Mouse (Mus musculus) midbrain, embryonic 12.5 days (tissue): ENCODE data around the gene Rcc2. TPM values are rescaled to one million over a fixed set of nuclear protein-coding genes. Genes with fewer than 3 reads are reported as not detected.

Experiments
- ATAC-seq: fragments of 200-750 bp; cut with Nextera tagmentation; 2 replicates; pipeline ENCODE4 v1.8.0; 2017; ENCODE audit warnings: low read depth, moderate TSS enrichment, moderate library complexity; ENCODE audit not compliant: low FRiP score
- H3K27ac ChIP-seq: fragments of 300-500 bp; sonication (generic); replicated peaks from 2 replicates; pipeline ENCODE4 v1.5.1; 2016; ENCODE audit warnings: mild to moderate bottlenecking
- H3K27me3 ChIP-seq: fragments of 300-500 bp; sonication (generic); 2 replicates; pipeline ENCODE4 v1.6.1; 2016; ENCODE audit warnings: mild to moderate bottlenecking
- H3K36me3 ChIP-seq: fragments of 300-500 bp; sonication (generic); 2 replicates; pipeline ENCODE4 v1.6.1; 2016
- H3K4me1 ChIP-seq: fragments of 300-500 bp; sonication (generic); 2 replicates; pipeline ENCODE4 v1.6.1; 2016
- H3K4me2 ChIP-seq: fragments of 300-500 bp; sonication (generic); replicated peaks from 2 replicates; pipeline ENCODE4 v1.6.1; 2016; ENCODE audit warnings: mild to moderate bottlenecking, moderate library complexity
- H3K4me3 ChIP-seq: fragments of 300-500 bp; sonication (generic); 2 replicates; pipeline ENCODE4 v1.5.1; 2016; ENCODE audit warnings: mild to moderate bottlenecking
- H3K9ac ChIP-seq: fragments of 300-500 bp; sonication (generic); replicated peaks from 2 replicates; pipeline ENCODE4 v1.6.1; 2016; ENCODE audit warnings: mild to moderate bottlenecking, moderate library complexity
- H3K9me3 ChIP-seq: fragments of 300-500 bp; sonication (generic); 2 replicates; pipeline ENCODE4 v1.6.1; 2016; ENCODE audit warnings: mild to moderate bottlenecking
- WGBS: fragments of 180-500 bp; shearing (Covaris S2); methylation state at CpG from one replicate; pipeline ENCODE4 v1.1.7; 2016; 5-methylcytosine and 5-hydroxymethylcytosine counted together
- polyA plus RNA-seq: library from polyadenylated mRNA; unstranded; fragments of >200 nt; fragmentation: Nextera tagmentation; extraction: Ambion mirVana; gene quantifications from 2 replicates; pipeline ENCODE4 v1.2.1, GENCODE M21; 2016

The Rcc2 gene
- polyA plus RNA-seq, 1 experiment from 2014 or later = 72.2 TPM

DNA sequence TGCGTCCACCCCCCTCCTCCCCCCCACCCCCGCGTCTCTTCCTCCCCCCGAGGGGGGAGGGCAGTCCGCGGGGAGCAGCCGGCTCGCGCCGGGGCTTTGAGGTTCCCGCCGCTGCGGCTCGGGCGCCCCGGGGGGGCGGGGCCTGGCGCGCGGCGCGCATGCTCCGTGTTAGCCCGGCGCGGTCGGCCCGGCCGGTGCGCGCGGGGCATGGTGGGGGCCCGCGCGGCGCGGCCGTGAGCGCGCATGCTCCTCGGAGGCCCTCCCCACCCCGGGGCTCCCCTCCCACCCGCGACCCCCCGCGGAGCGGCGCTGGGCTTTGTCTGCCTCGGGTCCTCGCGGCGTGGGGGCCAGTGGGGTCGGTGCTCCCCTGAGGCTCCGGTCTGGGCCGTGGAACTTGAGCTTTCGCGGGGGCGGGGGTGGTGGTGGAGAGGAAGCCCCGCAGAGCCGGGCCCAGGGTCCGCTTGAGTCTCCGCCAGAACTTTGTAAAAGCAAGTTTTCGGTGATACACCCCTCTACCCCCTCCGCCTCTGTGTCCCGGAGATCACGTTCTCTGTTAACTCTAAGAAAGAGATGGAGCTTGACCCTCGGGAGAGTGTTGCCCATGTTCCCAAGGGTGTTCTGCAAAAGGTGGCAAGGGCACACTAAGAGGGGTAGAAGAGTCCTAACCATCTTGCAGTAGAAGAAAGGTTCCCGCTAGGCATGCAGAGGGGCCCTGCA is 2.4 kb downstream of the Rcc2 start:
- Histone ChIP-seq H3K9ac (peak overlapping the region; percentile 99), H3K4me2 (peak overlapping the region; percentile 82), H3K27me3 (peaks cover 33% of the 10 kb centered on the region), H3K4me1 (peaks cover 50% of the 10 kb centered on the region), H3K4me3 (peak overlapping the region; percentile 97), H3K36me3 (peaks cover 34% of the 10 kb centered on the region), H3K9me3 (no peaks in the 10 kb centered on the region), H3K27ac (peak overlapping the region; percentile 100)
- WGBS = under 1% methylated on average over 27 of the region's 68 CpGs
- peak; percentile 77 for ATAC-seq

DNA sequence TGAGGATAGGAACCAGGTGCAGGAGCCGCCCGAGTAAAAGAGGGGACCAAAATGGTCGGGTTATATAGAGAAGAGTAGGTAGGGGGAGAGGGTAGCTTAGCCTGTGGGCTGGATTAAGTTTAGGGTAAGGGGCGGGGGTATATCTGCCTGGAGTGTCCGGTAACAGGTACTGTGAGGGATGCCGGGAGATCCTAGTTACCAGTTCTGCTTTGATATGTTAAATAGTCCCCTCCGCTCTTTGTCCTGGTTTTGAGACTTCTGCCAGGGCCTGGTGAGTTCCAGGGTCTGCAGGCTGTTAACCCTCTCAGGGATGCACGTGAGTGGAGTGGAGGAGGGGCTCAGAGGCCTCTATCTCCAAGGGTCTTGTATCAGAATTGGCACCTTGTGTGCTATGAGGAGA is 3.3 kb downstream of the Rcc2 start:
- Histone ChIP-seq H3K9ac (peak overlapping the region; percentile 99), H3K27ac (peak overlapping the region; percentile 100), H3K4me2 (peak overlapping the region; percentile 82), H3K36me3 (peaks cover 43% of the 10 kb centered on the region), H3K27me3 (peaks cover 25% of the 10 kb centered on the region), H3K4me3 (peak overlapping the region; percentile 97), H3K4me1 (peaks cover 54% of the 10 kb centered on the region), H3K9me3 (no peaks in the 10 kb centered on the region)
- WGBS = 3% methylated on average over 8 of the region's 8 CpGs
- peak; percentile 5; the same call in 1 of the 2 replicates for ATAC-seq

DNA sequence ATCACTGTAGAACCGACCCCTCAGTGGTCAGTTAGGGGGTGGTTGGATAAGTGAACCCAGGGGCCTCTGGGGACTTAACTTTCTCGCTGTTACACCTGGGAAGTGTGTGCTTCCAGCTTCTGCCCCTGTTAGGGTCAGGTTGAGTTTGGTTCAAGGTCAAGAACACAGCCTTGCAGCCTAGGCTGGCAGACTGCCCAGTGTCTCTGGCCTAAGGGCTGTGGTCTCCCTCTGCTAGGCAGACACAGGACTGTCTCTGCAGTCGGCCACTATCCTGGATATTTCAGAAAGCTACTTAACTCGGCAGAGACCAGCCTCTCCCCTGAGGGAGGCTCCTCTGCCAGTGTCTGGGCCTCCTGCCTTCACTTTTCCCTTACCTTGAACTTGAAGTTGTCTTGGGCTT is 3.8 kb downstream of the Rcc2 start:
- ATAC-seq = no peak
- Histone ChIP-seq H3K36me3 (peaks cover 48% of the 10 kb centered on the region), H3K4me1 (peaks cover 57% of the 10 kb centered on the region), H3K9ac (peak overlapping the region; percentile 99), H3K27ac (peak overlapping the region; percentile 100), H3K4me3 (peak overlapping the region; percentile 97), H3K27me3 (peaks cover 19% of the 10 kb centered on the region), H3K4me2 (peak overlapping the region; percentile 82), H3K9me3 (no peaks in the 10 kb centered on the region)
- 45% methylated on average over 4 of the region's 4 CpGs for WGBS

DNA sequence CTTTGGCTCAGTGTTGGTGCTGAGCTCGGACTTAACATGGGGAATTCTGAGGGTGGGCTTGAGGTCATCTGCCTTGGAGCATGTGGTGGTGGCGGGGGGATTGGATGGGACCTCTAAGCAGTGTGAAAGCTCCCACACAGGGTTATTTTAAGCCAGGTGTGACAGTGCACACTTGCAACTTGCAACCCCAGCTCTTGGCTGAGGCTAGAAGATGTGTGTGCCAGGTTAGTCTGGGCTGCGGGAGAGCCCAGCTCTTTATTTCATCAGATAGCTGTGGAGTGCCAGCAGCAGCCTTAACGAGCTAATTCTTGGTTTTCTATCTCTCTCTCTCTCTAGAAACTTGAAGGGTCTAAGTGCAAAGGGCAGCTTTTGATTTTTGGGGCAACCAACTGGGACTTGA is 7.3 kb downstream of the Rcc2 start:
- ATAC-seq = no peak
- Histone ChIP-seq H3K4me2 (no peak overlapping the region), H3K27me3 (no peaks in the 10 kb centered on the region), H3K36me3 (peaks cover 82% of the 10 kb centered on the region), H3K4me3 (no peak overlapping the region), H3K9ac (no peak overlapping the region), H3K9me3 (no peaks in the 10 kb centered on the region), H3K4me1 (peaks cover 57% of the 10 kb centered on the region), H3K27ac (no peak overlapping the region)
- 86% methylated on average over 4 of the region's 4 CpGs for WGBS

DNA sequence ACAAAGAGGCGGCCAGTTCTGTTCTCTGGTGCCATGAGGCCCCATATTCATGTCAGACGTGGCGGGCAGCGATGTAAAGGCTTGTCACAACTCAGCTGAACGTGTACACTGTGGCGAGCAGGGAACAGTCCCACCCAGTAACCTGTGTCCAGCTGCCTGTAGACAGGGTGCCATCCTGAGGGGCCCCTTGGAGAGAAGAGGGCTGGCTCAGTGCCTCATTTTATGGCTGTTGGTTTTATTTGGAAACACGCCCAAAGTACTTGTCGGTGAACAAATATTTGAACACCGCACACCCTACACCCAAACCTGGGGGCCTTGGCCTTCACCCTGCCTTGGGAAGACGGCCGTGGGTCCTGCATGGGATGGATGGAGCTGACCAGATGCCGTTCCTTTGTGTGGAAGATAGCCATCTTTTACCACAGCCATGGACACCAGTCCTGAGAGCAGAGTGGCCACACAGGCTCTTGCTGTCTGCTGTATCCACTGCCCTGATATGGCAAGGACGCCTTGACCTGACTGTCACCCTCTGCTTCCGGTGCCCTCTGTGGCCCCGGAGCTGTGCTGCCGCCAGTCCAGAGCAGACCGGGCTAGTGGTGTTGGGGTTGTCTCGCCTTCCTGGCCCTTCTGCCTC is 8.1 kb downstream of the Rcc2 start:
- no peak overlapping the region; the same call in 1 of the 2 replicates for H3K27ac ChIP-seq
- H3K36me3 ChIP-seq = peaks cover 90% of the 10 kb centered on the region
- no peak for ATAC-seq
- H3K9me3 ChIP-seq = no peaks in the 10 kb centered on the region
- H3K9ac ChIP-seq = no peak overlapping the region
- H3K4me3 ChIP-seq = no peak overlapping the region
- no peak overlapping the region for H3K4me2 ChIP-seq
- H3K27me3 ChIP-seq = no peaks in the 10 kb centered on the region
- H3K4me1 ChIP-seq = peaks cover 61% of the 10 kb centered on the region
- WGBS = 88% methylated on average over 18 of the region's 18 CpGs

DNA sequence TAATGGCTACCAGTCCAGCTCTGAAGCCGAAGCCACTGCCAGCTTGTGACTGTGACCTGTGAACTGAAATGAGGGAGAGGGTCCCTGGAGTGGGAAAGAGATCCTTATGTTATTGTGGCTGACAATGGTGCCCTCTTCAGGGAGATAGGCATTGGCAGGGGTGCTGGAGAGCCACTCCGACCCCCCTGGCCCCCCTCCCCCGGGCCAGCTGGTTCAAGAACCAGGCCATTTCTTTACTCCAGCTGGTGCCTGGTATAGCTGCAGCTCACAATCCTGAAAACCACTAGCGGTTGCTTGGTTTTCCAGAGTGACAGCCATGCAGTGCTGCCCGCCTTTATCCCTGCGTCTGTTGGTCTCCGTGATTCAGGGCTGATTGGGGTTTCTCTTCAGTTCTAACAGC is 8.8 kb downstream of the Rcc2 start:
- Histone ChIP-seq H3K4me3 (no peak overlapping the region), H3K4me2 (no peak overlapping the region), H3K9me3 (no peaks in the 10 kb centered on the region), H3K9ac (no peak overlapping the region), H3K36me3 (peaks cover 95% of the 10 kb centered on the region), H3K27ac (no peak overlapping the region; the same call in 1 of the 2 replicates), H3K4me1 (peaks cover 60% of the 10 kb centered on the region), H3K27me3 (no peaks in the 10 kb centered on the region)
- WGBS = 89% methylated on average over 7 of the region's 7 CpGs
- ATAC-seq = no peak

DNA sequence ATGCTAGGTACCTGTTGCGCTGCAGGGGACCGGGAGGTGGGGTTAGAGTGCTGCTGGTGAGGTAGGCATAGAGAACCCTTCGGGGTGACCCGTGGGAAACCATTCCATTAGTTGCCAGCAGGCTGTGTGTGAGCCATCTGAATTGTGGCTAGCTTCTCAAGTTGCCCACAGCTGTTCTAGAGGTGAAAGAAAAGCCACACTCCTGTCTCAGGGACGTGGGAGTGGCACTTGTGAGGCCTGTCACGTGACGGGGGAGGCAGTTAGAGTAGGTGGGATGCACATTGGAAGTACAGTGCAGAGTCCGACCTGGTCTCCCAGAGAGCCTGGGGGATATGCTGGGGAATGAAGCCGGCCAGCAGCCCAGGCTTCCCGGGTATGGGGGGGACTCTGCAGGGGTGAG is 9.3 kb downstream of the Rcc2 start:
- Histone ChIP-seq H3K27ac (no peak overlapping the region), H3K9ac (no peak overlapping the region), H3K9me3 (no peaks in the 10 kb centered on the region), H3K4me3 (no peak overlapping the region), H3K4me2 (no peak overlapping the region), H3K4me1 (peaks cover 60% of the 10 kb centered on the region), H3K36me3 (peaks cover 96% of the 10 kb centered on the region), H3K27me3 (no peaks in the 10 kb centered on the region)
- 90% methylated on average over 10 of the region's 10 CpGs for WGBS
- ATAC-seq = no peak

DNA sequence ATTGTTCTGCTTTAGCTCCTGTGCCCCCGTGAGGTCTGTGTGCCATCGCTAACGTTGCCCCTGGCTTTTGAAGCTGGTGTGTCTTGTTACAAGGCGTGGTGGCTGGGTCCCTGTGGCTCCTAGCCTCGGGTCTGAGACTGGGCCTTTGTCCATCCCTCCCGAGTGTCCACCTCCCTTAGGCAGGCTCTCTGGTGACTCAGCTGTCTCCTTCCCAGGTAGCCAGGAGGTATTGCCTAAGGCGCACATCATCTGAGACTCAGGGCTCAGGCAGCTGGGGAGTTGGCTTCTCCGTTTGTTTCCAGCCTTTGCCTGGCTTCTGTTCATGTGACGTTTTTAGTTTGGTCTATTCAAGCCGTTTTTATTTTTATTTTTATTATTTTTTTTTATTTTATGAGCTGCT is 10.4 kb downstream of the Rcc2 start:
- peaks cover 96% of the 10 kb centered on the region for H3K36me3 ChIP-seq
- 80% methylated on average over 10 of the region's 10 CpGs for WGBS
- no peak overlapping the region for H3K4me2 ChIP-seq
- H3K27ac ChIP-seq = no peak overlapping the region
- no peaks in the 10 kb centered on the region for H3K9me3 ChIP-seq
- H3K27me3 ChIP-seq = no peaks in the 10 kb centered on the region
- no peak overlapping the region for H3K9ac ChIP-seq
- H3K4me1 ChIP-seq = peaks cover 49% of the 10 kb centered on the region
- H3K4me3 ChIP-seq = no peak overlapping the region
- ATAC-seq = no peak

DNA sequence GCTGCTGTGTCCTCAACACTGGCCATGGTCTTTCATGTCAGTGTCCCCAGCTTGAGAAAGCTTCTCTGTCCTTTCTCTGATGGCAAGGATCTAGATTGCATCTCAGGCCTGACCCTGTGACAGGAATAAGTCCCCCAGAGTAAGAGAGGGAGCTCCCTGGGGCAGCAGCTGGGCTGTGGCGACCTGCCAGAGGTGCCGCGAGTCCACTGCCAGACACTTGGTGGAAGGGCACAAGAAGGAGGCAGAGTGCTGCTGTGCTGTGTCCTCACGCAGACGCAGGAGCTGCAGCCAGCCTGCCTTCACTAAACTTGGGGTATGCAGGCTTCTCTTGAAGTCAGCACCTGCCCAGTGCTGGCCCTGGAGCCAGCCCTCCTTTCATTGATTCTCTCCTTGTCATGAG is 11.0 kb downstream of the Rcc2 start:
- Histone ChIP-seq H3K9me3 (no peaks in the 10 kb centered on the region), H3K4me3 (no peak overlapping the region), H3K9ac (no peak overlapping the region), H3K27me3 (no peaks in the 10 kb centered on the region), H3K36me3 (peaks cover 96% of the 10 kb centered on the region), H3K4me2 (no peak overlapping the region), H3K4me1 (peaks cover 47% of the 10 kb centered on the region), H3K27ac (no peak overlapping the region; the same call in 1 of the 2 replicates)
- 93% methylated on average over 5 of the region's 5 CpGs for WGBS
- ATAC-seq = no peak

DNA sequence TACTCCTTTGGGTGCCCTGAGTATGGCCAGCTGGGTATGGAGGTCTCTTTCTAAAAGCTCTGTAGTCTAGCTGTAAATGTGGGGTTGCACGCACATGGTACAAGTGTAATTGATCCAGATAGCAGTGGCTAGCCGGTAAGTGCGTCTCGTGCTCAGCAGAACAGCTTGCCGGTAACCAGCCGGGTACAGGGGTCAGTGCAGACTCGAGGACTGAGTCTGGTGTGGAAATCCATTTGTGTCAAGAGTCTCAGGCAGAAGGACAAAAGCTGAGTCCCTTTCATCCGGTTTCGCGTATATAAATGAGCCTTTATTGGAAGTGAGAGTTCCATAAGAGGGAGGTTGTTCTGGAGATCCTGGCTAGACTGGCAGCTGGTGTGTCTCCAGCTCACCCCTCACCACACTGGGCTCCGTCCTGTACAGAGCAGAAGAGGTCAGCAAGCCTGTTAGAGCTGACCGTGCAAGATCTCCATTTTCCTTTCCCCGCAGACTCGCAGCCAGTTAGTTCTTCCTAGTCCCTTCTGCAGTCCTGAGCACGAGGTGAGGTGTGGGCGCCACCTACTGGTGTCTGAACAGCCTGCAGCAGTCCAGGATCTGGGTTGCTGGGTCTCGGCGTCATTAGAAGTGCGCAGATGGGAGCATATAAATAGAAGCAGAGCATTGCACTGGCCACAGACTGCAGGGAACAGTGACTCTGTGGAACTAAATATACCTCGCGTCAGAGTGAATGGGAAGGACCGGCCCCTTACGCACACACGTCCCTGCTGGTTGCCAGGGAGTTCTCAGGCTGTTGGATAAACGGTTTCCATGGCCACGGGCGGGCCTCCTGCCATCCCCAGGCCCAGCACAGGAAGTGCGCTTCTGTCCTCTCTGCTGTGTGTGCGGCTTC is 13.4 kb downstream of the Rcc2 start:
- Histone ChIP-seq H3K9me3 (no peaks in the 10 kb centered on the region), H3K4me3 (no peak overlapping the region), H3K27me3 (no peaks in the 10 kb centered on the region), H3K27ac (peak overlapping the region; percentile 77), H3K4me2 (no peak overlapping the region), H3K9ac (no peak overlapping the region), H3K36me3 (peaks cover 94% of the 10 kb centered on the region), H3K4me1 (peaks cover 37% of the 10 kb centered on the region)
- peak; percentile 75 for ATAC-seq
- WGBS = 38% methylated on average over 29 of the region's 29 CpGs

DNA sequence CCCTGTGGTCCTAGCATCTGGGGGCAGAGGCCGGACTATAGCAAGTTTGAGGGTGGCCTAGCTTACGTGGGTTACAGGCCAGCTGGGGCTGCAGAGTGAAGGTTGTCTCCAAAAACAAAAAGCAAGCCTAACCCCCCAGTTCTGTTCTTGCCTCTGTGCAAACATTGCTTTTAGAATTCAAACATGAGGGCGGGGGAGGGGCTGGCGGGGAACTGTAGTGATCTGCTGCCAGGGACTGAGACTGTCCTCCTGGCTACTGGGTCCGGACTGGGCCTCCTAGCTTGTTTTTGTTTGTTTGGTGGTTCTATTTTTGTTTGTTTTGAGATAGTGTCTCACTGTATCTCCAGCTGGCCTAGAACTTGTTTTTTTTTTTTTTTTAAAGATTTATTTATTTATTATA is 14.2 kb downstream of the Rcc2 start:
- Histone ChIP-seq H3K27ac (no peak overlapping the region), H3K36me3 (peaks cover 94% of the 10 kb centered on the region), H3K4me2 (no peak overlapping the region), H3K4me3 (no peak overlapping the region), H3K4me1 (peaks cover 34% of the 10 kb centered on the region), H3K9ac (no peak overlapping the region; the same call in 1 of the 2 replicates), H3K27me3 (no peaks in the 10 kb centered on the region), H3K9me3 (no peaks in the 10 kb centered on the region)
- ATAC-seq = no peak
- WGBS = 82% methylated on average over 5 of the region's 5 CpGs

DNA sequence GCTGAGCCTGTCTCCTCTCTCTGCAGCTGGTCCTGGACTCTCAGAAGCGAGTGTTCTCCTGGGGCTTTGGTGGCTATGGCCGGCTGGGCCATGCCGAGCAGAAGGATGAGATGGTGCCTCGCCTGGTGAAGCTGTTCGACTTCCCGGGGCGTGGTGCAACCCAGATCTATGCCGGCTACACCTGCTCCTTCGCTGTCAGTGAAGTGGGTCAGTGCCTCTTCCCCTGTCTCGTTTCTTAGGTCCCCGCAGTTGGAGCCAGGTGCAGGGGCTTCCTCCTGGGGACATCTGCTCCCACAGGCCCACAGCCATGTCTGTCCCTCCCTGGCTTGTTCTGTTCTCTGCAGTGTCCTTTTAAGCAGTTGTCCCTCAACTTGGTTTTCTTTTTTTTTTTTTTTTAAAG is 16.7 kb downstream of the Rcc2 start:
- no peak overlapping the region for H3K4me3 ChIP-seq
- H3K27ac ChIP-seq = no peak overlapping the region
- no peak overlapping the region for H3K4me2 ChIP-seq
- H3K27me3 ChIP-seq = no peaks in the 10 kb centered on the region
- H3K4me1 ChIP-seq = peaks cover 26% of the 10 kb centered on the region
- H3K9me3 ChIP-seq = no peaks in the 10 kb centered on the region
- H3K9ac ChIP-seq = no peak overlapping the region
- 93% methylated on average over 11 of the region's 11 CpGs for WGBS
- peaks cover 95% of the 10 kb centered on the region for H3K36me3 ChIP-seq
- no peak for ATAC-seq
